Mouse (Mus musculus) right cerebral cortex, adult 2 months (tissue): ENCODE measurements around the gene Prr12.
"Not testable (repeated sequence)": the region's sequence is repeated elsewhere in the genome, so short reads cannot be mapped to it uniquely, and the experiment has no call there.

Source experiments
- DNase-seq, 2 experiments: peaks; one replicate each; pipeline ENCODE4 v3.0.0; 2021 to 2022; ENCODE audit warnings: low spot score in 2 of 2

The Prr12 gene

DNA sequence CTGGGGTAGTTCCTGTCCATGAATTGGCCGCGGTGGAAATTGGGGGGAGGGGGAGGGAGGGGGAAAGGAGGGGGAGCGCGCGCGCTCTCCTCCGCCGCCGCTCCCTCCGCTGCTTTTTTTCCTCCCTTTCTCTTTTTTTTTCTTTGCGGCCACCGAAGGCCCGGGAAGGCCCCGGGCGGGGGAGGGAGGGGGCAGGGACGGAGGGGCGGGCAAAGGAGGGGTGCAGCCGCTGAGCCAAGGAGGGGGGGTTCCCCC, at the start of gene Prr12:
TSS of gene Prr12 (minus strand) at position 20 of the 255 bp plus-strand sequence.
- DNase-seq, result no peak

DNA sequence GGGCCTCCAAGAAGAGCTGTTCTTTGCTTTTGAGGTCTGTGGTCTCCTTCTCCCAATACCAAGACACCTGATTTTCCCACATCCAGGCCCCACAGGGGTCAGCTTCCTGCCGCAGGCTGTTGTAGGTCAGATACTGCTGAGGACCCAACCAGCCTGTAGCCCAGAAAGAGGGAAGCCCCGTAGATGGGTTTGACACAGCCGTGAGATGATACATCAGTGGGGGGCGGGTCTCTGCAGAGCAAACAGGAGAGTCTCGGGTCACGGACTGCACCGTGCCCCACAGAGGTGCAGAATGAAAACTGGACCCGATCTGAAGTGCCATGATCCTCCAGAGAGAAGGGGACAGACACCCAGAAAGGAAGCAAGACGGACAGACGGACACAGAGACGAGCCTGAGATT, 49.8 kb upstream of the Prr12 start:
- DNase-seq, result no peak

DNA sequence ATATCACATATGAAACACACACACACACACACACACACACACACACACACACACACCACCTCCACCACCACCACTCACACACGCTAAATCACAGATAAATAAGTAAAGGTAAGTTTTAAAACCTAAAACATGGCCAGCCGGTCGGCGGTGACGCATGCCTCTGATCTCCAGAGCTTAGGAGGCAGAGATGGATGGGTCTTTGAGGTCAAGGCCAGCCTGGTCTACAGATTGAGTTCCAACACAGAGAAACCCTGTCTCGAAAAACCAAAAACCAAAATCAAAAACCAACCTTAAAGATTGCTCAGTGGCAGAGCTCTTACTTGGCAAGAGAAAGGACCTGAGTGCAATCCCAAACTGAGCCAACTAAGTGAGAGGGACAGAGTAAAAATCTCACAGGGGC, 47.4 kb upstream of the Prr12 start:
- no peak for DNase-seq

DNA sequence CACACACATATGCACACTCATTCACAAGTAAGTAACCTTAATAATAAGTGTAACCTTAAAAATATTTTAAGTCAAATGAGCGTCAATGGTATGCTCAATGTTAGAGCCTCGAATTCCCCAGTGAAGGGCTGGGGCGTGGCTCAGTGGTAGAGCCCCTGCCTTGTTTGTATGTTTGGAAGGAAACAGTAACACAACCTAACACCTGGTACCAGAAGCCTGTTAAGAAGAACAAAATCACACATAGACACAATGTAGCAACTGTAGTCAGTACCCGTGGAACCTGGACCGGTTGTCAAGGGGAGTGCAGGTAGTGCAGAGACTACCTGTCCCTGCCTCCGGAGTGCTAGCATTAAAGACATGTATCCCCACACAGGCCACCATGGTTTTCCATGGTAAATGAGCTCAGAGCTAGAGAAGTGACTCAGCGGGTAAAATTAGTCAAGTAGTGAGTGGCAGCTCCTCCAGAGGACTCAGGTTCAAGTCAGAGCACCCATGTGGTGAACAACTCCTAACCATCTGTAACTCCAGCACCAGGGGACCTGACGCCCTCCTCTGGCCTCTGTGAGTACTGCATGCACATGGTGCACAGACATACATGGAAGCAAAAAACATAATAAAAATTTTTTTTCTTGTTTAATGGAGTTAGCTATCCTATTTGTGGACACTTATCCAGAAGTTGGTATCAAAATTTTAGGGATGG, 46.0 kb upstream of the Prr12 start:
- no peak for DNase-seq

DNA sequence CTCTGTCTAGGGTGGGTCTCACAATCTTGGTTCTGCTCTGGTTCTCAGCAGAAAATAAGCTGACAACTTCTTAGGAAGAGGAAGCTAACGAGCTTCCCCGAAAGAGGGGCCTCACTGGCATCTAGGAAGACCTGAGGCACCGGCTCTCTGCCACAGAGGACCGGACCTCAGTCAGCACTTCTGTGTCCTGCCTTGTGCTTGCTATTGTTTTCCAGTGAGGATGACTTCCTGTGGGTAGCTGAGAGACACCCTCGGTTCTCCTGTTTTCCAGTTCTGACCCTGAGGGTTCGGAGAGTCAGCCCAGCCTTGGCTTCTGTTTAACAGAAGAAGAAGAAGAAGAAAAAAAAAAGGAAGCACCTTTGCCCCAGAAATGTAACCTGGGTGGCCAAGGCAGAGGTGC, 44.8 kb upstream of the Prr12 start:
- no peak for DNase-seq

DNA sequence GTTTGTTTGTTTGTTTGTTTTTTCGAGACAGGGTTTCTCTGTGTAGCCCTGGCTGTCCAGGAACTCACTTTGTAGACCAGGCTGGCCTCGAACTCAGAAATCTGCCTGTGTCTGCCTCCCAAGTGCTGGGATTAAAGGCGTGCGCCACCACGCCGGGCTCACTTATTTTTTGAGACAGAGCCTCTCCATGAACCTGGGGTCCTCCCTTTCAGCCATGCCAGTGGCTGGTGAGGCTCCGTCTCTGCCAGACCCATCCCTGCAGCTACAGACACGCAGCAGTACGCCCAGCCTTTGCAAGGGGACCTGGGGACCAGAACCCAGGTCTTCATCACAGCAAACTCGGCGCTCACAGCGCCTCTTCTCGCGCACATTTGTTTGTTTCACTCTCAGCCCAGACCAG, 43.3 kb upstream of the Prr12 start:
- not testable (repeated sequence) for DNase-seq

DNA sequence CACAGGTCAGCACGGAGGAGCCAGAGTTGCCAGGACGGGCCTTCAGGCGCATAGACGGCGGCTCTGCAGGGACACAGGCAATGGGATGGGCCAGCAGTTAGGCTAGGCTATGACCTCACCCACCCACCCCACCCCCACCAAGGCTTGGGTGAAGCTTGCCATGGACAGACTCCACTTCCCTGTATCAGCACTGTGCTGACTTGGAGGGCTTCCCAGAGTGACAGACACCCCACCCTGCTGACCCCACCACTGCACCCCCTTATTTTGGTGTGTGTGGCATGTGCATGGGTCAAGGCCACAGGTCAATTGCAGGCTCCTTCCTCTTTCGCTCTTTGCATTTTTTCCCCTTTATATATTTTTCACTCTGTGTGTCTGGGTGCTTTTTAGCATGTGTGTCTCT, 42.7 kb upstream of the Prr12 start:
- no peak for DNase-seq

DNA sequence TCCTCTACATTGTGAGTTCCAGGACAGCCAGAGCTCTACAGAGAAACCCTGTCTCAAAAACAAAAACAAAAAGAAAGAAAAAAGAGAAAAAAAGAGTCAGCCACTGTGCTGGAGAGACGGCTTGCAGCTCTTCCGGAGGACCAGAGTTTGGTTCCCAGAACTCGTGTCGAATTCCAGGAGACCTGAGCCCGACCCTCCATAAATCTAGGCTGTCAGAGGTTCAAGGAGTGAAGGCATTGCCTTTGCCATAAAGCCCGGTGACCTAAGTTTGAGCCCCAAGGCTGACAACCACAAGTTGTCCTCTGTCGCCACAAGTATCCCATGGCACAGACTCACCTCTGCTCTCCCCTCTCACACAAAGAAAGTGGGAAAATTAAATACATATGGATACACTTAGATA, 41.4 kb upstream of the Prr12 start:
- no peak for DNase-seq

DNA sequence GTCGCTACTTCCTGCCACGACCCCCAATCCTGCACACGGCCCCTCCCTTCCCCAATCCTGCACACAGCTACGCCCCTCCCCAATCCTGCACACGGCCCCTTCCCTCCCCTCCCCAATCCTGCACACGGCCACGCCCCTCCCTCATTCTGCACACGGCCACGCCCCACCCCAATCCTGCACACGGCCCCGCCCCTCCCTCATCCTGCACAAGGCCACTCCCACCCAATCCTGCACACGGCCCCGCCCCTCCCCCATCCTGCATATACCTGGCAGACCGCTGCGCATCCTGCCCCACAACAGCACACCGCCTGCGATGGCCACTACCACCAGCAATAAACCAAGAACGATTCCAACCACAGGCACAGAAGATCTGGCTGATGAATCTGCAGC, 40.8 kb upstream of the Prr12 start:
- DNase-seq, result no peak

DNA sequence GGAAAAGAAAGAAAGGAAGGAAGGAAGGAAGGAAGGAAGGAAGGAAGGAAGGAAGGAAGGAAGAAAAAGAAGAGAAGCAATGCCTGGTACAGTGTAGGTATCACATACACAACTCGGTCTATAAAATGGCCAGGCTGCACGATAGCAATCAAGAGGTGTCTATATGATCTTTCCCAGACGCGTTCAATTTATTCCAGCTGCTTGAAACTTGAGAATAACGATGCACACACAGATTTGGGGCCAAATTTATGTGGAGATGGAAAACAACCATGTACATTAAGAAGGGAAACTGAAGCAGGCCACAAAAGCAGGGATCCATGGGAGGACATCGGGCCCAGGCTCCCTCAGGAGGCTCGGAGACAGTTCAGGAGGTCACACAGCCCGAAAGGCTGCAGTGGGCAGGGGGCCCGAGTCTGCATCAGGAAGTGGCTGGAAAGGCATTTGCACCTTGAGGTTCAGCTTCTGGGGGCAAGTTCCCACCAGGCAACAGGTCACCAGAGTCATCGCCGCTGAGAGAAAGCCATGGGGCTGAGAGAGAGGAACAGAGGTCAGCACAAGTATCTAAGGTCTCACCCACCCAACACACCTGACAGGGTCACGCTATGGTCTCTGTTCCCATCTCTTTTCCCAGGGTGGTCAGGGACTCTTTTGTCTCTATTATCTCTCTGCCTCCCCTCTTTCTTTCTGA, 40.3 kb upstream of the Prr12 start:
- no peak for DNase-seq

DNA sequence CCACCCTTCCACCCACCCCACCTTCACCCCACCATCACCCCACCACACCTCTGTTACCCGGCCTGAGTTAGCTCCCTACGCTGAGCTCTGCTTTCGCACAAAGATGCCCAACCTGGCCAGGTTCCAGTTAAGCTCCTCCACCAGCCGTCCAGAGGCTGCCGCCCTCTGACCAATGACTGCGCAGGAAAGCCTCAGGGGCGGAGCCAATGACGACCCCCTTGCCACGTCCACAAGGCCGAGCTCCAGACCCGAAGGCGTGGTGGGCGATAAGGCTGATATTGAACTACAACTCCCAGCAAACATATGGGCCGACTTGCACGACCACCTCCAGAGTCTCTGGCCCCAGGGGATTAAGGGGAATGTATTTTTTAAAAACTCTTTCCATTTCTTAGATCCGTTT, 39.4 kb upstream of the Prr12 start, which contains the start of gene Rcn3:
TSS of gene Rcn3 (minus strand) at position 174 of the 400 bp plus-strand sequence.
- DNase-seq, result no peak

DNA sequence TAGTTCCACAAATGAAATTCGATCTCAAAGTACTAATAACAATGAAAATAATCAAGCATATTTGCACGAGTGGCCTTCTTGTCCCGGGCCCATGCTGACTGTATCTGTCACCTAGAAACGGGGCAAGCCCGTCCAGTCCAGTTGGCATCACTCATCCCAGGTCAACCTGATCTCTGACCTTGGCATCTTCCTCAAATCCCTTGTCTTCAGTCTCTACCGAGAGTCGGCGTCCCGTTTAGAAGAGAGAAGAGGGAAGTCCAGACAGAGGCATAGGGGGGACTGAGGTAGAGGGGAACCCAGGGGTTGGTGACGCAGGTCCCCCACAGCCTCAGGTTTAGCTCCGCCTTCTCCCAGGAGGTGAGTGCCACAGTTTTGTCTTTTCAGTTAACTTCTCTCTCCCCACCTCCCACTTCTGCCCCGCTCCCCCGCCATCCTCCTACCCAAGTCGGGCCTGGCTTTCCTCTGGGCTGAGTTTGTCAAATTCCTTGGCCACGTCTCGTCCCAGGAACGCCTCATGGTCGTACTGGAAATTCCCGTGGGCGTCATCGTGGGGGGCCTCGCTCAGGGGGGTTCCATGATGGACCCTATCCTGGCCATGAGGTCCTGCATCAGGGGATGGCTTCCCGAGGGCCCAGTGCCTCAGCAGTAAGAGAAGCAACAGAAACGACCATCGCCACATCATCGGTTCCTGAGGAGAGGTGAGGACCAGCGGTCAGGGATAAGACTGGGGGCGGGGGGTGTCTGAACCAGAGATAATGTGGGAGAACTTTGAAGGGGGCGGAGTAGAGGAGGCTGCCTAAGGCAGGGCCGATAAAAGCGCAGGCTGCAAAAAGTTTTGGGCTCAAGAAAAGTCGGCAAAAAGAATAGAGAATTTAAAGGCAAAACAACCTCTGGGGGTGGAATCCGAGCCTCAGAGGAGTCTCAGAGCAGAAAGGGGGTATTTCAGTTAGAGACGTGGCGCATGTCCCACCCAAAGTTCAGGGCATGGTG, 38.6 kb upstream of the Prr12 start:
- DNase-seq, result no peak

DNA sequence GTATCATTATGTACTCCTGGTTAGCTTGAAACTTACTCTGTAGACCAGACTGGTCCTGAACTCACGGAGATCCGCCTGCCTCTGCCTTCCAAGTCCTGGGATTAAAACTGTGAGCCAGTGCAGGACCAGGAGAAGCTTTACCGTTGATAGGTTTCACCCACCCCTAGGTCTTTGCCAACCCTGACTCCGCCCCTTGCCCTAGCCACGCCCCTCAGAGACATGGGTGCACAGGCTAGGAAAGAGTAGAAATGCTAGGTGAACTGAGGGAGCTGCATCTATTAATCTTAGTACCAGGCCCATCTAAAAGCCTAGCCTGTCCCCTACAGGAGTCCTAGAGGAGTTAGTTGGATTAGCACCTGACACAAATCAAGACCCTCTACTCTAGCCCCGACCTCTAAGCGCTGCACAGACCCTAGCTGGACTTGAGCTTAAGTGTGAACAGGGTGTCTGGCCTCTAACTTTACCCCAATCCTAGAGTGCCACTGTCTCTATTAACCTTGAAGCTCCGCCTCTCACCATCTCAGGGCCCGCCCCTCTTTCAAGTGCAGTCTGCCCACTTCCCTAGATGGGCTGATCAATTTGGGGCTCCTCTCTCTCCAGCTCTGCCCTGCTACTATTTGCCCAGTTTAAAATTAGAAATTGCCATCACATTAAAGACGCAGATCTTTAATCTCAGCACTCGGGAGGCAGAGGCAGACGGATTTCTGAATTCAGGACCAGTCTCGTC, 37.7 kb upstream of the Prr12 start:
- no peak for DNase-seq

DNA sequence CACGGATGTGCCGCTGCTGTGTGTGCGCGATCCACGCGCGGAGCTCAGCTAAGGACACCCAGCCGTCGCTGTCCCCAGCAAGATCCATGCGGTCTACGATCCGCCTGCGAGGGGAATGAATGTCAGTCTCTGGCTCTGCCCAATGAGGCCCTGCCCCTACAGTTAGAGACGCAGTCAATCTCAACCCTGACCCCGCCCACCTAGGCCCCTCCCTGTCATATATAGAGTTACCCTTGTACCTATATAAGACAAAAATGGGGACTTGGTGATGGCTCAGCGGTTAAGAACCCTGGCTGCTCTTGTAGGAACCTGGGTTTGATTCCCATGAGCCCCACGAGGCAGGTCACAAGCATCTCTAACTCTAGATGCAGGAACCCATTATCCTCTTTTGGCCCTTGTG, 35.9 kb upstream of the Prr12 start:
- no peak for DNase-seq

DNA sequence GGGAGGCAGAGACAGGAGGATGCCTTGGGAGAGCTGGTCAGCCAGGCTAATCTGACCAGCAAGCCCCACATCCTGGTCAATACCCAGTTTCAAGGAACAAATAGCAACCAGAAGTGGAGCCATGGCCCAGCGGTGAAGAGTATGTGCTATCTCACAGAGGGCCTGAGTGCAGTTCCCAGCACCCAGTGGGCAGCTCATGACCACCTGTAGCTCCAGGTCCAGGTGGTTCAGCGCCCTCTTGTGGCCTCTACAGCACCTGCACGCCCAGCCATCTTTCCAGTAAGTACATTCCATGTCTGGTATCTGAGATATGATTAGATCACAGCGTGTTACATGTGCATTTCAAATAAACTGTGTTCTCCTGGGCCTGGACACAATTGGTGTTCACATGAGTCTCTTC, 33.4 kb upstream of the Prr12 start:
- DNase-seq, result no peak

DNA sequence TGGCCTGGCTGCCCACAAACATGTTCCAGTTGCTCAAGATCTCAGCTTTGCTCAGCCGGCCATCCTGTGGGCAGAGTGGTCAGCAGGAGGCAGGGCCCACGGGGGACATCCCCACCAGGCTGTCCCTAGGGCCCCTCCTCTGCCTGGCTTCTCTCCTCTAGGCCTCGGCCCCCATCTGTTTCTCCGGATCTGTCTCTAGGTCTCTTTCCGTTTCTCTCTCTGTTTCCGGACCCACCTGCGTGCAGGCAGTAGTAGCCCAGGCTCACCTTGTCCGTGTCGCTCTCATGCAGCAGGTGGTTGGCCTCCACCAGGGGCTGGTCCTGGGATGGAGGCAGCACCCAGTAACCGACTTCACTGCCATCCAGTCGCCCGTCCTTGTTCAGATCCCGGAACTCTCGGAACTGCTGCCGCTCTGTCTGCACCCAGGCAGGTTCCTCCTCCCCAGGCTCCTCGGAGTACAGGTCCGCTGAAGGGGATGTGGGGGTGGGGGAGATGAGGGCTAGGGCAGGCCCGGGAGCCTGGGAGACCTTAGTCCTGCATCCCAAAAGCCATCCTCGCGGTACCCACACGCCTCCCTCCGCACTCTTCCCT, 30.7 kb upstream of the Prr12 start:
- DNase-seq, result no peak

DNA sequence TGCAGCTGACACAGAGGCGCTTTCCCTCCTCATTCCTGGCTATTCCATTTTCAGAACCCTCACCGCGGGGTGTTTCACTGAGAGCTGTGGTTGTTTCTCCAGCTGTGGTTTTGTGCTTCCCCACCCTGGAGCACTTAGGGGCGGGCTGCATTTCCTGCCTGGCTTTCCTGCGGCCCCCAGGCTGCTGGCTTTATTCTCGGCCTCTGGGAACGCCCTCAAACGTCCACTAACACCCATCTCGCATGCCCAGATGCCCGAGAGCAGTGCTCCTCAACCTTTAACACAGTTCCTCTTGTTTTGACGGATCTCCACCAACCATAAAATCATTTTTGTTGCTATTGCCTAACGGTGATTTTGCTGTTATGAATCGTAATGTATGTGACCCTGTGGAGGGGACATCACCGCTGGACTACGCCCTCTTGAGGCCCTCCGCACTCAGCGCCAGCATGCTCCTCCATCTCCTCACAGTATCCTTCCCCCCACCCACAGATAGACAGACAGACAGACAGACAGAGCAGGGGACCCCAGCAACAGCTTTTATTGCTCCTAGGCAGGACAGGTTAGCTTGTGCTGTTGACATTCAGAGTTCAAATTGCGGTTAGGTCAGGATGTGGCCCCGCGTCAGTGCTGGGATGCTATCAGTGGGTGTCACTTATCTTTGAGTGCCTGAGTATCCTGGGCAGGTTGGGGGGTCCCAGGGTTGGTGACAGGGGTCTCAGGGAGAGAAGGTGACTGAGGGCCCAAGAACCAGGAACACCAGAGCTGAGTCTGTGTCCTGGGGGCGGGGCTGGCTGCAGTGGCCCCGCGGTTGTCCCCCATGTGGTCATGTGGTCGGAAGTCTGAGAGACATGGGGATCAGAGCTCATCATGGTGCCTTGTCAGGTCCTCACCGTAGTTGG, 30.0 kb upstream of the Prr12 start:
- no peak for DNase-seq

DNA sequence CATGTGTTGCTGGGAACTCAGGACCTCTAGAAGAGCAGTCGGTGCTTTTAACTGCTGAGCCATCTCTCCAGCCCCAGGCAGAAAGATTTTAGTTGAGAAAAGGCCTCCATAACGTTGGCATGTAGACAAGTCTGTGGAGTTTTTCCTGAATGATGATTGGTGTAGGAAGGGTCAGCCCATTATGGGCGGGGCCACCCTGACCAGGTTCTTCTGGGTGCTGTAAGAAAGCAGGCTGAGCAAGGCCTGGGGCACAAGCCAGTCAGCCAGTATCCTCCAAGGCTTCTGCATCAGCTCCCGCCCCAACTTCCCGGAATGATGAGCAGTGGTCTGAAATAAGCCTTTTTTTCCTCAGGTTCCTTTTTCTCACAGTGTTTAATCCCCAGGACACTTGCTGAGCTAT, 28.3 kb upstream of the Prr12 start:
- no peak for DNase-seq

DNA sequence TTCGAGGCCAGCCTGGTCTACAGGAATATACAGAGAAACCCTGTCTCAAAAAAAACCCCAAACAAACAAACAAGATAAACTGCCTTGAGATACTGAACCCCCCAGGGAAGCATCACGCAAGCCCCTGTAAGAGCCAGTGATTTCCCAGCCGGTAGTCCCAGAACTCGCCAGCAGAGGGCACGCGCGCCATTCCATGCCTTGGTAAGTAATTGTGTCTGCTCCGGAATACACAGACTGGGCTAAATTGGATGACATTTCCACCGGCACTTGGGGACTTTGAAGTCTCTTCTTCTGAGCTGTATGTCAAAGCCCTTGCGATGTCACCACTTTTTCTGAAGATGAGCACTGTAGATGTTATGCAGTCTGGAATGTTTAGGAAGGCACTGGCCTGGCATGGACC, 27.2 kb upstream of the Prr12 start:
- DNase-seq, result peak; percentile 95

DNA sequence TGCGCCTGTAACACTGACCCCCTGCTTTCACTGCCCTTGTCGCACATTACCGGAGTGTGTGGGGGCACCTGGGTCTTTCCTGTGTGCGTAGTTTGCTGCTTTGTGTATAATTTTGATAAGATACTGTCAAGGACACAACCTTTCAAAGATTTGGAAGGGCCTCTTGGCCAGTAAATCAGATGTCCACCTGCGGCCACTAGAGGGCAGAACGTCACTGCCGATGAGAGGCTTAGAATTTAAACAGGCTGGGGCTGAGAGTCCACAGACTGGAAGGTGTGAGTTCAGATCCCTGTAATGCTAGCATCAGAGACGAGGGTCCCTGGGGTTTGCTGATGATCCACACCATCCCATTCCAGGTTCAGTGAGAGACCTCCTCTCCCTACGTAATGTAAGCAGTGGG, 25.8 kb upstream of the Prr12 start:
- DNase-seq, result peak; percentile 70

DNA sequence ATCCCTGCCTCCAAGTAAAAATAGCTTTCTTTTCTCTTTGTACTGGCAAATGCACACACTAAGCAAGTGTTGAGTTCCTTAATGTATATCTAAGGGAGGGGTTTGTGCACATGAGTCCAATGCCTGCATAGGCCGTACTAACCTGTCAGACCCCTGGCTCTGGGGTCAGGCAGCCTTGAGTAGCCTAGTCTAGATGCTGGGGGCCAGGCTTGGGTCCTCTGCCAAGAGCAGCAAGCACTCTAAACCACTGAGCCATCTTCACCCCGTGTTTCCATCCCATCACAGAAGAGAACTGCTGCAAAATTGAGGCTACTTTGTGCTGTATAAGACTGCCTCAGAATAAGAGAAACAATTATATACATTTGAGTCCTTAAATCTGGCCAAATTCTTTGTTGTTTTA, 25.1 kb upstream of the Prr12 start:
- no peak for DNase-seq
